Mouse (Mus musculus) T-helper 1 cell (primary cell): Measurements from ENCODE around the gene Fam3c.

Experiments used
- in situ Hi-C: fragments of 300-600 bp; cut with MboI, MseI; formaldehyde crosslinking; loops from one replicate; pipeline ENCODE4 v1.15.1; 2025; ENCODE audit warnings: high pct_unique_total_duplicates

The Fam3c gene

DNA sequence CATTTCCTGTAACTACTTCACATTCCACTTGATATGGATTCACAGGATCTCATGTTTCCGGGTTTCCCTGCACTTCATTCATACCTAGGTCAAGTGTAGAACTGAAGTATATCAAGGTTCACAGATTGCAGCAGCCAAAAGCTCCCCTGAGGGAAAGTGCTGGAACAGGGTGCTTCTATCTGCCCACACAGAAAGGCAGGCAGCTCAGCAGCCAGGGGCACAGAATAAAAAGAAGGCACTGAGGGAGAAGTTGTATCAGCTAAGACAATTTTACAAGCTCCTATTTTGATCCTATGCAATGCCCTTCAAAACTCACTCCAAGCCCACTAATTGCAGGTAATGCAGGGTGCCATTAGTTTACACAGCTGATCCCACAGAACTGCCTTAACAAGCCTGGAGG is 2.0 kb downstream of the Fam3c start:
- in situ Hi-C loops, result no loop called here

GRCm38 (mm10) chr6:22351551-22351950 is 4.5 kb downstream of the Fam3c start:
- in situ Hi-C loops, result no loop called here

- in situ Hi-C loops, result no loop called here
Observed at GRCm38 (mm10) chr6:22350239-22350571, 5.8 kb downstream of the Fam3c start.

GRCm38 (mm10) chr6:22349531-22350238 is 6.4 kb downstream of the Fam3c start:
- in situ Hi-C loops, result no loop called here

- in situ Hi-C loops, result no loop called here
Observed at GRCm38 (mm10) chr6:22348975-22349374, 7.1 kb downstream of the Fam3c start.

GRCm38 (mm10) chr6:22348130-22348529 is 7.9 kb downstream of the Fam3c start:
- in situ Hi-C loops, result no loop called here

GRCm38 (mm10) chr6:22347132-22347902 is 8.7 kb downstream of the Fam3c start:
- in situ Hi-C loops, result no loop called here

DNA sequence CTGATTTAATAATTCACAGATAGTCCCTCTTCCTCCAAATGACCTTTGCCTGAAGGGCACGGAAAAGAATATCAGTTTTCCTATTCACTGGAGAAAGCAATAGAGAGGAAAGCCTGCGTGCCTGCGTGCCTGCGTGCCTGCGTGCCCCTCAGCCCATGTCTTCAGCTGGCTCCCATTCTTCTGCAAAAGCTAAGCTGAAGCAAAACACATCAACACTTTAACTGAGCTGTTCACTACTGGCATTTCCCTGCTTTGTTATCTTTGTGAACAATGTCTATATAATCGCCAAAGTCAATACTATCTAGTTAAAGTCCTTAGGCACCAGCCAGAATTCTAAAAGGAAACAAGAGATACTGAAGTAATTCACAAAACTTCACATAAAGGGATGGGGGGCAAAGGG is 11.6 kb downstream of the Fam3c start:
- in situ Hi-C loops, result no loop called here

DNA sequence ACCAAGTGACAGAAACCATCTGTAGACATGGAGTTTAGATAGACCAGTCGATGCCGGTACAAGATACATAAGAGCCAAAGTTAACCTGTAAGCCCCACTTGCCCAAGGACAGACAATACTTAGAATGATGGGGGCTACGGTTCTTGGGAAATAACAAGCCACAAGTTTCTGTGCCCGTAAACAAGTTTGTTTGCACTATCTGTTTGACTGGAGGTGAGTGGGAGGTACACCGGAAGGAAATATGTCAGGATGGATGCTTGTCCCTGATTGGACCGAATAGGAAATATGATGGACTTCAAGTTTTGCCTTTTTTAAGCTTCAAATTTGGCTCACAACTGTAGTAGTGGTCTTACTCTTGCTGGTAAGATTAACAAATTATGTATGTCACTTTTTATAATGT is 12.3 kb downstream of the Fam3c start:
- in situ Hi-C loops, result no loop called here

- in situ Hi-C loops, result no loop called here
Observed at GRCm38 (mm10) chr6:22343292-22343691, 12.8 kb downstream of the Fam3c start.

DNA sequence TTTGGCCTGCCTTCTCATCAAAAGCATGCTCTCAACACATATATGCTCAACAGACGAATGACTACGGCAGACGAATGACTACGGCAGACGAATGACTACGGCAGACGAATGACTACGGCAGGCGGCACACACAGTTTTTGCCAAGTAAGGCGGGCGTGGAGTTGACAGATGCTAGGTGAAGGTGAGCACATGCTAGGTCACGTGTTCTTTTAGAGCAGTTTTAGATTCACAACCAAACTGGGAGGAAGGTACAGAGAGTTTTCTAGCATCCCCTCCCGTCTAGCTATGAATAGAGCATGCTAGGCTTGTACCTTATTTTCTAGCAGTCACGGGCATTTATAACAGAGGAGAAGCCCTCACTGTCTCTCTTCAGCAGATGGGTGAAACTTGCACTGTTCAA is 15.3 kb downstream of the Fam3c start:
- in situ Hi-C loops, result no loop called here

GRCm38 (mm10) chr6:22339763-22340542 is 16.1 kb downstream of the Fam3c start:
- in situ Hi-C loops, result no loop called here

- in situ Hi-C loops, result loop anchor here (5.0 kb wide), 1 partner anchor 160 kb away; no protein-coding TSS in a partner anchor
Observed at GRCm38 (mm10) chr6:22332548-22332947, 23.5 kb downstream of the Fam3c start.

DNA sequence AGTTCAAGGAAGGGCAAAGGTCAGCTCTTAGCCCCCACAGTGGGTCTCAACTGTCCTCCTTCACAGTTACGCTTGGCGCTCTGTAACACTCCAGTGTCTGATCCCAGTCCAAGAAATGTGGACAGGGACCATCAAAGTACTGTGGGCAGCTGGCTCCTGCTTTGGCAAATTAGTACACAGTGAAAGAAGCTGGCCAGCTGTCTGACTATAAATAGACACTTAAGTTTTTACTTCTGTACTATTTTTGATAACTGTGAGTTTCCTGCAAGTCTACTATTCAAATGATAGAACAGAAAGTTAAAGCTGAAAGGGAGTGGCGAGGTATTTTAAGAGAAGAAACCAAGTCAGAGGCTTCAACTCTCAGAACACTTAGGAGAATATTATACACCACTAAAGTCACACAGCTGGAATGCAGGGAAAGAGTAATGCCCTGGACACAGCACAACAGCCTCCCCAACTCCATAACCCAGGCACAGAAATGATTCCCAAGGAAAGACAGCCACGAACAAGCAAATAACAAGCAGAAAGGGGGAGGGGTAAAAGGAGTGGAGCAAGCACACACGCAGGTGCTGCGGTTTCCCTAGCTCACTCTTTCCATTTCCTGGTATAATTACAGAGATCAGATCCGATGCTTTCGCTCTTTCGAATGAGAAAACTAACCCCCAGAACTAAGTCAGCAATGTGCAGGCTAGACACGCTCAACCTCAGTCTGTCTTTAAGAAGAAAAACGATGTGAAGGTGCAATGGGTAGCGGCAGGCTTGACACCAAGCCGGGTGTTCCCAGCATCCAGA is 25.7 kb downstream of the Fam3c start:
- in situ Hi-C loops, result loop anchor here (5.0 kb wide), 1 partner anchor 162 kb away; no protein-coding TSS in a partner anchor

- in situ Hi-C loops, result loop anchor here (5.0 kb wide), 1 partner anchor 59 kb away; no protein-coding TSS in a partner anchor
Observed at GRCm38 (mm10) chr6:22327931-22328330, 28.1 kb downstream of the Fam3c start.

DNA sequence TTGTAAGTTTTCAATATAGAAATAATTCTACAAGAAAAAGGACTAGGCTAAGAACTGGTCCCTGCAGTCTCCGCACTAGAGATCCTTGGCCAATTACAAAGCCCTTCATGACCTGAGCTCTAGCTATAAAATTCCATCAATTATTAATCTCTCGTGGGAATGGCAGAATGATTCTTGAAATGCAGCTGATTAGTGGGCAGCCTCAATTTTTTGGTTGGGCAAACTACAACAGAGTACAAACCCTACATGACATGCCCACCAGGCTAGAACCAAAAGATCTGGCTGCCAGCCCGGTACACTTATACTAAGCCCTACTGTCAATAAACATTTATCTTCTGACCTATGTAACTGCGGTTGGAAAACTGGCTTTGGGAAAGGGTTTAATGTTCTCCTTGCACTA is 29.0 kb downstream of the Fam3c start:
- in situ Hi-C loops, result loop anchor here (5.0 kb wide), 1 partner anchor 60 kb away; no protein-coding TSS in a partner anchor

GRCm38 (mm10) chr6:22326289-22326688 is 29.8 kb downstream of the Fam3c start:
- in situ Hi-C loops, result loop anchor here (5.0 kb wide), 1 partner anchor 61 kb away; no protein-coding TSS in a partner anchor

DNA sequence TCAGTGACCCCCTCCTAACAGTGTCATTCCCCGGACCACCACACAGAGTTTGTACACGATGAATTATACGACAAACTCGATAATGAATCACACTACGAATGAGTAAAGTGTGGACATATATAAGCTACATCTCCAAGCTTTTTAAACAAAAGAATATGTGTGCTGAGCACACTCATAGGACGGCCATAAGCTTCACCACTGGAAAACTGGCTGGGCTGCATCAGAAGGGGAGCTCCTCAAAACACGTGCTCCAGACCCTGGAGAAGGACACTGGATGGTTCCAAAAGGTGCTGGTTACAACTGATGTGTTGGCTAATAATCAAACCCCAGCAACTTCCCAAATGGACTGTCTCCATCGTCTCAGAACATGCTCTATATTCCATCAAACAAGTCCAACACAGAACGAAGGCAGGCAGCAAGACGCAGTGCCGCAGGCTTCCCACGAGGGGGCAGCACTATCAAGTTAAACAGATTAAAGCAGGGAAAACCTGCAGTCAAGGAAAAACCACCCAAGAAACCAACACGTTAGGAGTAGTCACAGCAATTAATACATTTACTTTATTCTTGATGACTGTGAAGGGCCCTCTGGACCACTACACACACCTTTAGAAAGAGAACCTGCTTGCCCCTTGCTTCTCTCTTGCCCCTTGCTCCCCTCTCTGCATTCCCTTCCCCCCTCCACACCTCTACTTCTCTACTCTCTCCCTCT is 30.5 kb downstream of the Fam3c start:
- in situ Hi-C loops, result loop anchor here (5.0 kb wide), 1 partner anchor 62 kb away; no protein-coding TSS in a partner anchor

DNA sequence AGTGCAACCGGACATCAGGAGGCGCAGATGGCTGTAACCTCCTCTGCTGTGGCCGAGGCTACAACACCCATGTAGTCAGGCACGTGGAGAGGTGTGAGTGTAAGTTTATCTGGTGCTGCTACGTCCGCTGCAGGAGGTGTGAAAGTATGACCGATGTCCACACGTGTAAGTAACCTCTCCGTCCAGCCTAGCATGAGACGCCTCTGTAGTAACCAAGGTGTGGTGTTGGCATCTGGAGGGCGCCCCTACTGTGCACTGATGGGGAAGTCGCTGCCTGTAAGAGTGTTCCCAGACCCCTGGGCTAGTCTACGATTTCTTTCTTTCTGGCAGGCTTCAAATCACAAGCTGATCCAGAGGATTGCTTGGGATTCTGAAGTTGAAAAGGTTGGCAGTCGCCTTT is 58.0 kb downstream of the Fam3c start:
- in situ Hi-C loops, result no loop called here

DNA sequence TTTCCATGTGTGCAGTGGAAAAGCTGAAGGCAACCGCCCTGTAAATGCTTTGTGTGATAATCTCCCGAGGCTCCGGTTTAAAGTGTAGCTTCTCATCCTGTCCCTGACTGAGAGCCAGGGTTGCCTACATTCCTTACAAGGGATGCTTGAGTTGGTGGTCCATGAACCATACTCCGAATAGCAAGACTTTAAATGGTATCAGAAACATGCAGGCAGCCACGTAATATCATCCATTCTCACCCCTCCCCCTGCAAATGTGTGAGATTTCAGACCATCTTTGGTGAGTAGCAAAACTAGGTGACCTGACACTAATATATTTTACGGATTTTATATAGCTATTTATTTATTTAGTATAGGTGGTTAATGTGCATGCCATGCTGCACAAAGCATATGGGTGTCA is 59.0 kb downstream of the Fam3c start:
- in situ Hi-C loops, result no loop called here

DNA sequence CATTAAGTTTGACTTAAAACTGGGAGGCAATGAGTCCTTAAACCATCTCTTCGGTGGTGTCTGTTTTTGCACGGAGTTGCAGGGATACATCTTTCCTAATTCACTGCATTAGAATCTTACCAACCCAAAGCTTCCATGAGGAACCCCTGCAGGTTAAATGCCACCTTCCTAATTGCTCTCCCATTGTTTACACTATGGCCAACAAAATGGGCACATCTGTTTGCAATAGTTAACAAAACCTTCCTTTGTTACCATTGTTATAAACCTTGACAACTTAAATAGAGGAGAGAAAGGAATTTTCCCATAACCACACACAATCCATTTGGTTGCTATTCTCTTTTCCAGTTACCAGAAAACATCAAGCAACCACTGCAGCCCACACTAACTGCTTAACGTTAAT is 62.1 kb downstream of the Fam3c start:
- in situ Hi-C loops, result no loop called here
